Mouse (Mus musculus) testis, adult 2 months (tissue): ENCODE data around the gene Gm128. TPM values are rescaled to one million over a fixed set of nuclear protein-coding genes. Genes with fewer than 3 reads are reported as not detected.

Experiments used
- H3K27ac ChIP-seq: fragments of 200-500 bp; 2 replicates; pipeline ENCODE4 v1.5.1; 2012; ENCODE audit warnings: low read depth, low read length; ENCODE audit not compliant: control insufficient read depth, insufficient read depth
- H3K27me3 ChIP-seq: fragments of 200-500 bp; 2 replicates; pipeline ENCODE4 v1.6.1; 2012; ENCODE audit warnings: mild to moderate bottlenecking, low read length, moderate library complexity; ENCODE audit not compliant: control insufficient read depth, insufficient read depth
- H3K36me3 ChIP-seq: fragments of 200-500 bp; 2 replicates; pipeline ENCODE4 v1.6.1; 2012; ENCODE audit warnings: mild to moderate bottlenecking, low read length; ENCODE audit not compliant: control insufficient read depth, insufficient read depth
- H3K4me1 ChIP-seq: fragments of 200-500 bp; 2 replicates; pipeline ENCODE4 v1.6.1; 2012; ENCODE audit warnings: low read length; ENCODE audit not compliant: control insufficient read depth, insufficient read depth
- H3K4me3 ChIP-seq: fragments of 200-500 bp; 2 replicates; pipeline ENCODE4 v1.5.1; 2012; ENCODE audit warnings: low read depth, mild to moderate bottlenecking, low read length, moderate library complexity, mixed read lengths; ENCODE audit not compliant: control insufficient read depth
- CTCF ChIP-seq: fragments of 200-500 bp; IDR thresholded peaks from 2 replicates; pipeline ENCODE4 v1.5.1; 2012; ENCODE audit warnings: low read depth, mild to moderate bottlenecking, inconsistent platforms, low read length, moderate library complexity; ENCODE audit not compliant: control insufficient read depth, insufficient read depth, insufficient replicate concordance
- POLR2A ChIP-seq: fragments of 200-500 bp; IDR thresholded peaks from 2 replicates; pipeline ENCODE4 v1.6.1; 2012; ENCODE audit warnings: low read depth, mild to moderate bottlenecking, inconsistent platforms, low read length, moderate library complexity; ENCODE audit not compliant: control insufficient read depth
- polyA plus RNA-seq: library from polyadenylated mRNA; depleted of rRNA; stranded (reverse); fragments of >200 nt; gene quantifications from 2 replicates; pipeline ENCODE4 v1.2.3, GENCODE M21; 2012

Gm128 gene
- polyA plus RNA-seq, 1 experiment, result 603 TPM

DNA sequence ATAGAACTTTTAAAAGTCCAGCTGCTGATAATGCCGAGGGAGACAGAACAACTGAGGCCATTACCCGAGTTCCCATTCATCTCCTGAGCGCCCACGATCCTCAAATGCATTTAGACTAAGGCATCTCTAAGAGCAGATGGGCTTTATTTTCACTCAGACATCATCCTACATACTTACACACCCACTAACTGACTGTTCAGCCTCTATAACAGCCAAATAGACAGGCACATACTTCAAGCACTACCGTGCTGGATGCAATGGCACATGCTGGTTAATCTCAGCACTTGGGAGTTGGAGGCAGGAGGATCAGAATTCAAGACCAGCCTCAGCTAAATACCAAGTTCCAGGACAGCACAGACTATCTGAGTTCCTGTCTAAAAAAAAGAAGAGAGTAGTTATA is 28.4 kb upstream of the Gm128 start:
- H3K4me3 ChIP-seq, result no peak overlapping the region
- H3K36me3 ChIP-seq, result no peaks in the 10 kb centered on the region
- H3K4me1 ChIP-seq, result no peaks in the 10 kb centered on the region; the same call in none of the 2 replicates
- no peak for TF ChIP-seq POLR2A
- no peak for TF ChIP-seq CTCF
- no peak overlapping the region for H3K27ac ChIP-seq
- no peaks in the 10 kb centered on the region for H3K27me3 ChIP-seq

DNA sequence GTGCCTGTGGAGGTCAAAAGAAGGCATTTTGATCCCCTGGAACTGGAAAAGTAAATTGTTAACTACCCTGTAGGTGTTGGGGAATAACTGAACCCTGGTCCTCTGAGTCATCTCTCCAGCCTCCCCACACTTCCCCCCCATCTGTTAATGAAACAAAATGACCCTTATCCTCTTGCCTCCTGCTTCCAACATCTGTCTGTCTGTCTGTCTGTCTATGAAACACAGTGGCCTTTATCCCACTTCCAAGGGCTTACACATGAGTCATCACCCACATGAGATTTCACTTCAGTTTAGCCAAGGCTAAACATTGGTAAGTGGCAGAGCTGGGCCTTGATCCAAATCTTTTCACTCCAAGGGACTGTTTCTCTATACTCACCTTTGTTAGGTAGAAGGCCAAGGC is 26.5 kb upstream of the Gm128 start:
- H3K27ac ChIP-seq, result 0 out of 2 replicates have a peak overlapping the region, but pooled peaks have one; percentile 24
- H3K36me3 ChIP-seq, result no peaks in the 10 kb centered on the region
- TF ChIP-seq POLR2A (no peak), CTCF (no peak)
- no peak overlapping the region for H3K4me3 ChIP-seq
- no peaks in the 10 kb centered on the region for H3K27me3 ChIP-seq
- H3K4me1 ChIP-seq, result no peaks in the 10 kb centered on the region; the same call in none of the 2 replicates

DNA sequence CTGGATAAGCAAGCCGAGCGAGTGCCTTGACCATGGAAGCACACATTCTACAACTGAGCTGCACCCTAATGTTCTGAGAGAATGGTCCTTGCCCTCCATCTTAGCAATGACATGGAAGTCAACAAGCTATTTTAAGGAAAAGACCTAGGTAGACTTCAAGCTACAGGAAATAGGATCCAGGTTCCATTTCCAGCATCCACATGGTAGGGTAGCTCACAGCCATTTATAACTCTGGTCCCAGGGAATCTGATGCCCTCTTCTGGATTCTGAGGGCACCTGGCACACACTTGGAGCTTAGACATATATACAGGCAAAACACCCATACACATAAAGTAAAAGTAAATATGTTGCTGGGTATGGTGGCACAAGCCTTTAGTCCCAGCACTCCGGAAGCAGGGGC is 24.7 kb upstream of the Gm128 start:
- no peak overlapping the region for H3K4me3 ChIP-seq
- no peaks in the 10 kb centered on the region; the same call in none of the 2 replicates for H3K4me1 ChIP-seq
- no peak overlapping the region for H3K27ac ChIP-seq
- H3K36me3 ChIP-seq, result no peaks in the 10 kb centered on the region
- H3K27me3 ChIP-seq, result no peaks in the 10 kb centered on the region
- TF ChIP-seq CTCF, result no peak
- no peak for TF ChIP-seq POLR2A

DNA sequence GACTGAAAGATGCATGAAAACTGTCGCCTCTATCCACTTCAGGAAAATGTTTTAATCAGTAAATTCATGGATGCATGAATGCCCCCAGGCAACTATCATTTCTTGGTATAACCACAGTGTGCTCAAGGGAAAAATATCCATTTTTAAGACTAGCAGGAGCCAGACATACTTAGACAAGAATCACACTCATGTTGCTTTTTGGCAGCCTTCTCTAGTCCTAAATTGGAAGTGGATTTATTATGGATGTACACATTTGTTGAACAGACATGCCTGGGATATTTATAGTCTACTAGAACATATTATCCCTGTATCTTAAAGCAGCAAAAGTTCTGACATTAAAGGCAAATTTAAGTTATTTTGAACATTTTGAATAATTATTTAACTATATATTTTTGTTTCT is 23.3 kb upstream of the Gm128 start:
- H3K4me1 ChIP-seq, result no peaks in the 10 kb centered on the region; the same call in none of the 2 replicates
- H3K27ac ChIP-seq, result no peak overlapping the region
- H3K4me3 ChIP-seq, result no peak overlapping the region
- TF ChIP-seq CTCF (no peak), POLR2A (no peak)
- H3K27me3 ChIP-seq, result no peaks in the 10 kb centered on the region
- H3K36me3 ChIP-seq, result no peaks in the 10 kb centered on the region

DNA sequence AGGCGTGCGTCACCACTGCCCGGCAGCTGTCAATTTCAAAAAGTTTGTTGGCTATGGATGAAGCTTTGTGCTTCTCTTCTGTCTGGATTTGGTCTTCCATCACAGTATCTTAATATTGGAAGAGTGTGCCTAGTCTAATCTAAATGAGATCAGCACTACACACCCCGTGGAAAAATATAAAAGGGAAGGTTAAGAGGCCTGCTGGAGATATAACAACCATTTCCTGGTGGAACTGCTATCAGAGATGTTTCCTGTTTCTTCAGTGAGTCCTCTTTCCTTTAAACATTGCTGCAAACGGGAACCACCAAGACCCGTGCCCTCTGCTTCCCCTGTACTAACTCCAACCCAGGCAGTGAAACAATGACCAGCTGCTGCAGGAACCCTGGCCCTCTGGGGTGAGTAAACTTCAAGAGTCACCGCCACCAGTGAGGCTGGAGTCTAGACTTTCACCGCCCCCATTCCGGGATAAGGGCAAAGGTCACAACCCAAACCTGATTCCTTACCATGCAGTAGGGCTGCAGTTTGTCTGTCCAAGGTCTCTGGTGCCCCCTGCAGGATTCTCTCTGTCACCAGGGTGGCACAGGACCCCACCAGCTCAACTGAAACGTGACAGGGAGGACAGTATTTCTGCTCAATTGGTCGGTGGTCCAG is 21.8 kb upstream of the Gm128 start:
- H3K27me3 ChIP-seq, result no peaks in the 10 kb centered on the region
- no peaks in the 10 kb centered on the region; the same call in none of the 2 replicates for H3K4me1 ChIP-seq
- H3K27ac ChIP-seq, result no peak overlapping the region; the same call in 1 of the 2 replicates
- no peak overlapping the region for H3K4me3 ChIP-seq
- peak; percentile 47; the same call in 1 of the 2 replicates for TF ChIP-seq CTCF
- no peak for TF ChIP-seq POLR2A
- H3K36me3 ChIP-seq, result no peaks in the 10 kb centered on the region

DNA sequence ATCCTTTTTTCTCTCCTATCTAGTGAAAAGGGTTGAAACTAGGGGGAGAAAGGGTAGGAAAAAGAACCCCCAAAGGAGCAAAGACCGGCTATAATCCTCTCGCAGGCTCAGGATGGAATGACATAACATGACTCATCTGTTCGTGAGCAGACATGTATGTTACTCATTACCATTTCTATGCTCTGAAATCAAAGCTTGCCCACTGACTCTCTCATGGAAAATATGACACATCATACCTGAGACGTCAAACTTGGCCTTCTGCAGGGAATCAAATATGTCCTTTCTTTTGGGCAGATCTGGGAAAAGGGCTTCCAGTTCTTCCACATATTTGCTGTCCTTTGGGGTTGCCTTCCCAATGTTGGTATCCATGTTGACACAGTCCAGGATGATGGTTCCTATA is 20.6 kb upstream of the Gm128 start:
- H3K27ac ChIP-seq, result no peak overlapping the region
- H3K4me1 ChIP-seq, result no peaks in the 10 kb centered on the region; the same call in 1 of the 2 replicates
- no peak for TF ChIP-seq CTCF
- no peak for TF ChIP-seq POLR2A
- no peaks in the 10 kb centered on the region; the same call in 1 of the 2 replicates for H3K36me3 ChIP-seq
- no peak overlapping the region for H3K4me3 ChIP-seq
- H3K27me3 ChIP-seq, result no peaks in the 10 kb centered on the region

DNA sequence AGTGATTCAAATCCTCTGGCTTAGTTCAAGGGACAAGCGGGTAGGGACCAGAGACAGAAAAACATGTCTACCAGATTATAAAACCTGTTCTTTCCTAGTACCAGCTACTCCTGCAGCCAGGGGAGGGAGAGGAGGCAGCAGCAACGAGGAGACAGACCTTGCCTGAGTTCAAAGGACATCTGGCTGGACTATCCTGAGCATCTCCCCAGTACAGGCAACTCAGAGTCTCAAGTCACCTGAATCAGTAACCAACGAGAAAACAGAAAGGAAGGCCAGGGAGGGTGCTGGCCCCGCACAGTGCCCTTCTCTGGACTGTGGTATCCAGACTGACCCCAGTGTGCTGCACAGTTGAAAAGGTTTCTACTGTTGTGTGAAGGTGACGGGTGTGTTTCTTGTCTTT is 15.5 kb upstream of the Gm128 start:
- no peaks in the 10 kb centered on the region; the same call in 1 of the 2 replicates for H3K36me3 ChIP-seq
- H3K4me3 ChIP-seq, result no peak overlapping the region
- no peak overlapping the region for H3K27ac ChIP-seq
- no peaks in the 10 kb centered on the region for H3K27me3 ChIP-seq
- no peaks in the 10 kb centered on the region for H3K4me1 ChIP-seq
- TF ChIP-seq CTCF (no peak), POLR2A (no peak)
